Mouse (Mus musculus) heart, postnatal 10 days (tissue): ENCODE measurements around the gene Pfkl. TPM values are rescaled to one million over a fixed set of nuclear protein-coding genes. Genes with fewer than 3 reads are reported as not detected.
"Not testable (repeated sequence)": the region's sequence is repeated elsewhere in the genome, so short reads cannot be mapped to it uniquely, and the experiment has no call there.

Experiments
- DNase-seq, 2 experiments: peaks; one replicate each; pipeline ENCODE4 v3.0.0; 2021
- intact Hi-C: fragments of 180-260 bp; cut with DNase I; formaldehyde crosslinking; loops from one replicate; pipeline ENCODE4 v1.15.1; 2025
- total RNA-seq, 2 experiments: library from RNA; stranded (reverse); gene quantifications; 2 replicates each; pipeline ENCODE4 v1.2.3; 2021

The Pfkl gene
- total RNA-seq, result 100 to 1,000 TPM; 108 to 119 TPM

DNA sequence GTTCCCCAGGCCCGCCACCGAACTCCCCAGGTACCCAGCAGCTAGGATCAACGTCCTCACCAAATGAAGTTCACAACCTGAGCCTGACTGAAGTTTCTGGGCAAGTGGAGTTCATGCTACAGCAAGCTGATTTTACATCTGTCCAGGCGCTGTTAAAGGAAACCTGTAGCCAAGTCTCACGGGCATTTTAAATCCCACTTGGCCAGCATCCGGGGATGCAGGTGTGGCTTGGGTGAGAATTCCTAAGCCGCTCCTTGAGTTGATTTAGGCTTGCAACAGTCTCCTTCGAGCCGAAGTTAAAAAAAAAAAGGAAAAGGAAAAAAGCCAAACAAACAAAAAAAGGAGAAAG, at the start of gene Pfkl:
Pfkl (minus strand) TSS at position 139 of the 349 bp plus-strand sequence.
- intact Hi-C loops, result loop anchor here (2.0 to 10.0 kb wide), 2 partner anchors 25 to 565 kb away; partner anchors contain the start of gene Ilvbl
- no peak for DNase-seq

- intact Hi-C loops, result no loop called here
- DNase-seq, result no peak
These were observed 47.2 kb upstream of the Pfkl start for GRCm38 (mm10) chr10:78057056-78057455.

- DNase-seq, result peak; percentile 33 to 36
- intact Hi-C loops, result no loop called here
These were observed 45.0 kb upstream of the Pfkl start for GRCm38 (mm10) chr10:78054633-78055565.

DNA sequence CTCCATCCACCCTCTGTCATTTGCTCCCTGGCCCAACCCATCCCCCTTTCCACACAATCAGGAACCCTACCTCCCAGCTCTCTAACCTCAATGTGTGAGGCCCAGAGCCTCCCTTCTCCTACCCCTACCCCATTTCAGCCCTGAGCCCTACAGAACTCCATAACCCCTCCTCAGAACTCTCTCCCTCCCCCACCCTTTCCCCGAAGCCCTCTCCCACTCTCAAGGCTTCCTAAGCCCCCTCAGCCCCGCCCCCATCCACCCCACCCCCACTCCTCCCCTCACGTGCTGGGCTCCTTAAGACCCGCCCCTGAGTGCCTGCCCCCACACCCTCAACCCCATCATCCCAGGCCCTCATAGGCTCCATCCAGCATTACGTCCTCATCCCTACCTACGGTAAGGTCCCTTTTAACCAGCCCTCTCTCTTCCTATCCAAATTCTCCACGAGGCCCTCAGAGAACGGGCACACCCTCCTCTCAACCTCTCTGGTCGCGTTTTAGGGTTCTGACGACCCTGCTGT, 39.7 kb upstream of the Pfkl start:
- intact Hi-C loops, result no loop called here
- no peak for DNase-seq

GRCm38 (mm10) chr10:78048061-78048730, 38.3 kb upstream of the Pfkl start:
- DNase-seq, result no peak
- intact Hi-C loops, result no loop called here

DNA sequence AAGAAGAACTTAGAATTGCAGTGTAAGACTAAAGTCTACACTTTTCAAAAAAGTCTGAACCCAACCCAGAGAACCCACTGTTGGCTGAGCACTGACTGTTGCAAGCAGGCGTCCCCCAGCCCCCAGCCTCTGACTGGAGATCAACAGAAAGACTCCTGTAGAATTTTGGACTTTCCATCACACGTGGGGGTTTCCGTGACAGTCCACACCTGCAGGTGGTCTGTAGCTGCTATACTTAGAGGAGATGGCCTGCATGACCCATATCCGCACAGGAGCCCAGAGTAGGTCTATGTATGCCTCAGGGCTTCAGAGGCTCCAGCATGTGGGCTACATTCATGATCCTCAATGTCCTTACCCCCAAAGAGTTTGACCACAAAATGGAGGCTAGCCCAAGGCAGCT, 36.5 kb upstream of the Pfkl start:
- intact Hi-C loops, result no loop called here
- DNase-seq, result no peak

GRCm38 (mm10) chr10:78044531-78044930, 34.6 kb upstream of the Pfkl start:
- intact Hi-C loops, result no loop called here
- no peak for DNase-seq

GRCm38 (mm10) chr10:78043406-78043836, 33.5 kb upstream of the Pfkl start, which contains the start of gene Aire:
Gene Aire, minus strand, starts transcription at chr10:78043610.
- intact Hi-C loops, result no loop called here
- peak; percentile 55 to 56 for DNase-seq

- intact Hi-C loops, result no loop called here
- DNase-seq, result no peak
These were observed 33.0 kb upstream of the Pfkl start for GRCm38 (mm10) chr10:78042697-78043405.

- intact Hi-C loops, result no loop called here
- DNase-seq, result no peak
These were observed 32.2 kb upstream of the Pfkl start for GRCm38 (mm10) chr10:78042096-78042495.

- no peak for DNase-seq
- intact Hi-C loops, result no loop called here
These were observed 31.8 kb upstream of the Pfkl start, which contains the start of gene Dnmt3l for GRCm38 (mm10) chr10:78041647-78042046. Gene Dnmt3l, plus strand, starts transcription at chr10:78041947.

GRCm38 (mm10) chr10:78037139-78037538, 27.3 kb upstream of the Pfkl start:
- intact Hi-C loops, result no loop called here
- DNase-seq, result no peak

DNA sequence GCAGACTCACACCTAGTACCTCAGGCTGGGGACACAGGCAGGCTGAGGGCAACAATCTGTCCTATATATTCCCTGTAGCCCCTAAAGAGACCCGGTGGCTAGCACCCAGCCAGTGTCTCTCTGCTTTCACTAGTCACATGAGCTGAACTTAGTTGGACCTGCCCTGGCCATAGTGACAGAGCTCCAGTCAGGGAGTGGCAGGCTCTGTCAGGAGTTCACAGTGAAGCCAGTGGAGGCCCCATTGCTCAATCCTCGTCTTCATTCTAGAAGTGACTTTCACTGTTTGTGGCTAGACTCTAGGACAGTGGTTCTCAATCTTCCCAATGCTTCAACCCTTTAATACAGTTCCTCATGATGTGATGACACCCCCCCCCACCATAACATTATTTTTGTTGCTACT, 22.1 kb upstream of the Pfkl start:
- no peak for DNase-seq
- intact Hi-C loops, result loop anchor here (1.0 kb wide), 1 partner anchor 128 kb away; no protein-coding TSS in a partner anchor

- intact Hi-C loops, result loop anchor here (5.0 kb wide), 2 partner anchors 38 to 42 kb away; partner anchors contain the start of gene Icosl
- no peak for DNase-seq
These were observed 19.2 kb upstream of the Pfkl start for GRCm38 (mm10) chr10:78029080-78029479.

GRCm38 (mm10) chr10:78028129-78028528, 18.2 kb upstream of the Pfkl start:
- peak; percentile 72 to 84 for DNase-seq
- intact Hi-C loops, result loop anchor here (5.0 kb wide), 2 partner anchors 39 to 41 kb away; partner anchors contain the start of gene Icosl

DNA sequence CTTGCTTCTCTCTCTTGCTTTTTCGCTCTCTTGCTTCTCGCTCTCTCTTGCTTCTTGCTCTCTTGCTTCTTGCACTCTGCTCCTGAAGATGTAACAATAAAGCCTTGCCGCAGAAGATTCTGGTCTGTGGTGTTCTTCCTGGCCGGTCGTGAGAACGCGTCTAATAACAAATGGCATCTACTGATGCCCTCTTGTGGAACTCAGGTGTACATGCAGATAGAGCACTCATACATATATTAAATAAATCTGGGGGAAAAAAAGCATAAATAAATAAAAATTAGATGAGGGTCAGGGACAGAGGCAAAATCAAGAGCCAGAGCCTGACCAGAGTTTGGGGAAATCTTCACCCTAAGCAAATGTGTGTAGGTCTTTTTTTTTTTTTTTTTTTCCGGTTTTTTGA, 15.6 kb upstream of the Pfkl start:
- intact Hi-C loops, result loop anchor here (5.0 kb wide), 2 partner anchors 38 to 42 kb away; partner anchors contain the start of gene Icosl
- not testable (repeated sequence) for DNase-seq

DNA sequence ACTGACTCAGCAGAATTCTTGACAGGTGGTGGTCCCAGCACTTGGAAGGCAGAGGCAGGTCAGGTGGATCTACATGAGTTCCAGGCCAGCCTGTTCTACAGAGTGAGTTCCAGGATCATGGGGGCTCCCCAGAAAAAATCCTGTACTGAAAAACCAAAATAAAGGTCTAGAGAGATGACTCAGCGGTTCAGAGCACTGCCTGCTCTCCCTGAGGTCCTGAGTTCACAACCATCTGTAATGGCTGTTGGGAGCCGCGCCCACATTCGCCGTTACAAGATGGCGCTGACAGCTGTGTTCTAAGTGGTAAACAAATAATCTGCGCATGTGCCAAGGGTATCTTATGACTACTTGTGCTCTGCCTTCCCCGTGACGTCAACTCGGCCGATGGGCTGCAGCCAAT, 10.1 kb upstream of the Pfkl start:
- intact Hi-C loops, DNase-seq: not testable (repeated sequence)

DNA sequence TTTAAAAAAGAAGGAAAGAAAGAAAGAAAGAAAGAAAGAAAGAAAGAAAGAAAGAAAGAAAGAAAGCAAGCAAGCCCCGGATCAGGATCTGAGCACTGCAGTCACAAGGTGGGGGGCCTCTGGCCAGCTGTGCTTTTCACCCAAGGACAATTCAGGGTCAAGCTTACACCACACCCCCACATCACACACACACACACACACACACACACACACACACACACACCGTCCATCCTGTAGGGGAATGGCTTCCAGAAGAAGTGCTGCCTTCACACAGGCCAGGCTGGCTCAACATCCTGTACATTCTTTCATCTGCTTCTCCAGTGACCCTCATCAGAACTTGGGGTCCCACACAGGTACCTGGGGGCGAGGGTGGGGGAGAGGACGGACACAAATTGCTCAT, 9.4 kb upstream of the Pfkl start:
- DNase-seq, result no peak
- intact Hi-C loops, result no loop called here

DNA sequence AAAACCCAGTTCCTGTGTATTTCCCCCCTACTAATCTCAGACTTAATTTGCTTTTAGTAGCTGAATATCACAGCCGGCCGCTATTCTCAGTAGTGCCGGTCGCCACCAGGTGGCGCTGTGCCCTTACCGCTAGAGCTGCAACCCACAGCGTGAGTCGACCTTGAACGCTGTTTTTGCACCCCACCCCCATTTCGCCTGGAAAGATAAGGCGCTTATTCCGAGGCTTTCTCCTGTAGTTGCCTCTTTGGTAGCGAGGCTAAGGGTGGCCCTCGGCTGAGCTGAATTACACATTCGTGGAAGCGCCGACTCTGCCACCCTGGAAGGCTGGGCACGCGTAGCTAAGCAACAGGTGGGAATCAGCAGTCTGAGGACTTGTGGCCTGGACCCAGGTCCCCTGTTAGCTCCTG, 8.9 kb upstream of the Pfkl start:
- intact Hi-C loops, result no loop called here
- DNase-seq, result peak; percentile 84 to 91

DNA sequence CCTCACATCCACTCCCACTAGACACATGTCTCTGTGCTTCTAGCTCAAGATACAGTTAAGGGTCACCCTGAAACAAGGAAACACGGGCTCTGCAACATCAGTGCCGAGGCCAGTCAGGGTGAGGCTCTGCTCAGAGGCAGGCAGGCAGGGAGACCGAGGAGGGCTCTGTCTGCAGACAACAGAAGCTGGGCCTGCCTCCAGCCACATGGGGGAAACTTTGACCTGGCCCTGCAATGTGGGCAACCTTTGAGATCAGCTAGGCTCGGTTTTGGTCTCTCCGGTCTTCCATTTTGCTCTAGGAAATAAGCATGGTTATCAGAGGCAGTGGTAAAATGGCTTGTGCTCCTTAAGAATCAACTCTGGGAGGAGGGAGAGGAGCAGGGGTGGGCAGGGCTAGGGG, 6.5 kb upstream of the Pfkl start:
- DNase-seq, result no peak
- intact Hi-C loops, result no loop called here
